Mouse (Mus musculus) olfactory bulb, adult 2 months (tissue): Measurements from ENCODE around the gene Cry2. TPM values are rescaled to one million over a fixed set of nuclear protein-coding genes. Genes with fewer than 3 reads are reported as not detected.

Source experiments
- H3K27ac ChIP-seq: fragments of 200-500 bp; 2 replicates; pipeline ENCODE4 v1.5.1; 2012; ENCODE audit warnings: low read depth, low read length; ENCODE audit not compliant: insufficient read depth
- H3K4me1 ChIP-seq: fragments of 200-500 bp; 2 replicates; pipeline ENCODE4 v1.6.1; 2012; ENCODE audit warnings: low read length; ENCODE audit not compliant: control insufficient read depth, insufficient read depth
- H3K4me3 ChIP-seq: fragments of 200-500 bp; 2 replicates; pipeline ENCODE4 v1.5.1; 2012; ENCODE audit warnings: mild to moderate bottlenecking, low read depth, low read length, moderate library complexity; ENCODE audit not compliant: insufficient read depth
- CTCF ChIP-seq: fragments of 200-500 bp; IDR thresholded peaks from 2 replicates; pipeline ENCODE4 v1.5.1; 2012; ENCODE audit warnings: low read depth, mild to moderate bottlenecking, low read length, moderate library complexity; ENCODE audit not compliant: insufficient read depth
- POLR2A ChIP-seq: fragments of 200-500 bp; IDR thresholded peaks from 2 replicates; pipeline ENCODE4 v1.6.1; 2012; ENCODE audit warnings: mild to moderate bottlenecking, low read depth, low read length, moderate library complexity; ENCODE audit not compliant: insufficient read depth
- WGBS: fragments of 180-500 bp; shearing (Covaris S2); methylation state at CpG from one replicate; pipeline ENCODE4 v1.1.7; 2018; 5-methylcytosine and 5-hydroxymethylcytosine counted together
- polyA plus RNA-seq: library from polyadenylated mRNA; stranded (reverse); fragments of >200 nt; gene quantifications from 2 replicates; pipeline ENCODE4 v1.2.4, GENCODE M21; 2012; ENCODE audit warnings: low replicate concordance; ENCODE audit not compliant: missing spikeins, insufficient read depth, insufficient read length

The Cry2 gene
- polyA plus RNA-seq, 1 experiment, result not detected

GRCm38 (mm10) chr2:92437875-92438274, 4.0 kb upstream of the Cry2 start:
- H3K27ac ChIP-seq, result no peak overlapping the region
- TF ChIP-seq CTCF (no peak), POLR2A (no peak)
- H3K4me1 ChIP-seq, result peaks cover 9% of the 10 kb centered on the region
- WGBS, result 0% methylated on average over 5 of the region's 5 CpGs
- H3K4me3 ChIP-seq, result no peak overlapping the region

GRCm38 (mm10) chr2:92437366-92437765, 3.5 kb upstream of the Cry2 start:
- Histone ChIP-seq H3K4me1 (peaks cover 5% of the 10 kb centered on the region), H3K4me3 (no peak overlapping the region), H3K27ac (no peak overlapping the region)
- TF ChIP-seq POLR2A, result no peak
- TF ChIP-seq CTCF, result no peak
- WGBS, result 66% methylated on average over 4 of the region's 4 CpGs

GRCm38 (mm10) chr2:92435023-92435422, 1.2 kb upstream of the Cry2 start:
- WGBS, result 31% methylated on average over 6 of the region's 6 CpGs
- Histone ChIP-seq H3K4me1 (peaks cover 10% of the 10 kb centered on the region; the same call in 1 of the 2 replicates), H3K4me3 (no peak overlapping the region), H3K27ac (0 out of 2 replicates have a peak overlapping the region, but pooled peaks have one; percentile 91)
- TF ChIP-seq POLR2A (no peak), CTCF (no peak)

GRCm38 (mm10) chr2:92434375-92434745, 517 bp upstream of the Cry2 start:
- H3K4me1 ChIP-seq, result peaks cover 15% of the 10 kb centered on the region
- TF ChIP-seq POLR2A (no peak), CTCF (no peak)
- WGBS, result 1% methylated on average over 12 of the region's 12 CpGs
- peak overlapping the region; percentile 66 for H3K4me3 ChIP-seq
- H3K27ac ChIP-seq, result peak overlapping the region; percentile 91

GRCm38 (mm10) chr2:92432299-92433295, 1.2 kb downstream of the Cry2 start:
- no peak for TF ChIP-seq POLR2A
- TF ChIP-seq CTCF, result no peak
- peaks cover 25% of the 10 kb centered on the region for H3K4me1 ChIP-seq
- H3K4me3 ChIP-seq, result peak overlapping the region; percentile 96
- 5% methylated on average over 17 of the region's 17 CpGs for WGBS
- peak overlapping the region; percentile 88 for H3K27ac ChIP-seq

GRCm38 (mm10) chr2:92431611-92432179, 2.1 kb downstream of the Cry2 start:
- 6% methylated on average over 11 of the region's 11 CpGs for WGBS
- peaks cover 28% of the 10 kb centered on the region for H3K4me1 ChIP-seq
- TF ChIP-seq CTCF (no peak), POLR2A (0 out of 2 replicates have a peak, but pooled peaks have one; percentile 6)

GRCm38 (mm10) chr2:92430723-92431541, 2.9 kb downstream of the Cry2 start:
- WGBS, result 13% methylated on average over 21 of the region's 21 CpGs
- peak overlapping the region; percentile 88 for H3K27ac ChIP-seq
- H3K4me1 ChIP-seq, result peaks cover 34% of the 10 kb centered on the region
- TF ChIP-seq CTCF (no peak), POLR2A (no peak)
- H3K4me3 ChIP-seq, result peak overlapping the region; percentile 96

More at GRCm38 (mm10) chr2:92431611-92432179, 2.1 kb downstream of the Cry2 start:
- Histone ChIP-seq H3K27ac (peak overlapping the region; percentile 88), H3K4me3 (peak overlapping the region; percentile 96)

GRCm38 (mm10) chr2:92430089-92430488, 3.8 kb downstream of the Cry2 start:
- TF ChIP-seq CTCF (no peak), POLR2A (no peak)
- WGBS, result 44% methylated on average over 2 of the region's 2 CpGs

More at GRCm38 (mm10) chr2:92430089-92430488, 3.8 kb downstream of the Cry2 start:
- Histone ChIP-seq H3K27ac (0 out of 2 replicates have a peak overlapping the region, but pooled peaks have one; percentile 47), H3K4me1 (peaks cover 37% of the 10 kb centered on the region), H3K4me3 (no peak overlapping the region)
